13 mouse cellular contexts compared by ENCODE assay signal in genomic region chr4:135889146-135889883, GRCm38 (mm10). TPM values are rescaled to one million over a fixed set of nuclear protein-coding genes. Genes with fewer than 3 reads are reported as not detected.
DNase-seq lines count a peak whose midpoint lies in the region; ATAC-seq lines count a peak whose summit lies in the region.
"Had no signal": no experiment of that assay in that cellular context is flagged by ENCODE, and none has a peak within 500 bp of the region (broad histone marks: within the 10 kb centered on the region; RNA-seq: fewer than 3 reads in every experiment).

No protein-coding gene starts in this region.

- peak; percentile 27 for DNase-seq in testis, postnatal 10 days (ENCODE audit: low spot score)
- DNase-seq in testis, postnatal 14 days (ENCODE audit: low spot score): no peak
- DNase-seq in ES-CJ7 (ENCODE audit: low read depth, low spot score) (peak; percentile 67), ZHBTc4 (ENCODE audit: low read depth, low spot score) (peak; percentile 70)
- DNase-seq in liver, embryonic 11.5 days (ENCODE audit: low spot score): no peak
- no peak for DNase-seq in left cerebral cortex, adult 18-20 months (ENCODE audit: low spot score in 2 of 2)

- no peak overlapping the region for H3K4me3 ChIP-seq in intestine, embryonic 16.5 days (ENCODE audit: low read length)
- no peak overlapping the region for H3K4me3 ChIP-seq in intestine, embryonic 15.5 days (replicated peaks)
- H3K4me3 ChIP-seq in liver, embryonic 11.5 days (ENCODE audit: low read depth, low read length): no peak overlapping the region
- H3K4me3 ChIP-seq: embryonic facial prominence, embryonic 12.5 days; forebrain, embryonic 15.5 days; heart, adult 2 months; heart, embryonic 12.5 days; hindbrain, embryonic 13.5 days had no signal

- WGBS in intestine, embryonic 16.5 days: 77% methylated on average over 7 of the region's 7 CpGs
- WGBS in intestine, embryonic 15.5 days: 81% methylated on average over 7 of the region's 7 CpGs
- WGBS in liver, embryonic 11.5 days: 80% methylated on average over 7 of the region's 7 CpGs

- H3K9ac ChIP-seq in intestine, embryonic 16.5 days (ENCODE audit: low read depth, low read length): no peak overlapping the region
- H3K9ac ChIP-seq in intestine, embryonic 15.5 days: no peak overlapping the region
- no peak overlapping the region for H3K9ac ChIP-seq in liver, embryonic 11.5 days (ENCODE audit: low read depth, low read length)
- H3K9ac ChIP-seq: embryonic facial prominence, embryonic 12.5 days; forebrain, embryonic 15.5 days; heart, embryonic 12.5 days; hindbrain, embryonic 13.5 days had no signal

- H3K9me3 ChIP-seq in intestine, embryonic 16.5 days (ENCODE audit: control insufficient read depth, low read length): no peaks in the 10 kb centered on the region
- H3K9me3 ChIP-seq in intestine, embryonic 15.5 days: no peaks in the 10 kb centered on the region
- H3K9me3 ChIP-seq in liver, embryonic 11.5 days (ENCODE audit: control insufficient read depth, low read length): no peaks in the 10 kb centered on the region
- H3K9me3 ChIP-seq: embryonic facial prominence, embryonic 12.5 days; forebrain, embryonic 15.5 days; heart, embryonic 12.5 days; hindbrain, embryonic 13.5 days had no signal

- no peaks in the 10 kb centered on the region for H3K27me3 ChIP-seq in intestine, embryonic 16.5 days (replicated peaks; ENCODE audit: control insufficient read depth, insufficient read depth, low read length)
- H3K27me3 ChIP-seq in intestine, embryonic 15.5 days (replicated peaks): no peaks in the 10 kb centered on the region
- H3K27me3 ChIP-seq in liver, embryonic 11.5 days (replicated peaks; ENCODE audit: control insufficient read depth, insufficient read depth, low read length): no peaks in the 10 kb centered on the region
- H3K27me3 ChIP-seq: embryonic facial prominence, embryonic 12.5 days; forebrain, embryonic 15.5 days; heart, embryonic 12.5 days; hindbrain, embryonic 13.5 days had no signal

- H3K36me3 ChIP-seq in intestine, embryonic 16.5 days (ENCODE audit: control insufficient read depth, insufficient read depth, low read length): no peaks in the 10 kb centered on the region
- H3K36me3 ChIP-seq in intestine, embryonic 15.5 days: no peaks in the 10 kb centered on the region
- H3K36me3 ChIP-seq in liver, embryonic 11.5 days (ENCODE audit: control insufficient read depth, insufficient read depth, low read length): no peaks in the 10 kb centered on the region
- H3K36me3 ChIP-seq: embryonic facial prominence, embryonic 12.5 days; forebrain, embryonic 15.5 days; heart, embryonic 12.5 days; hindbrain, embryonic 13.5 days had no signal

- 0 out of 2 replicates have a peak, but pooled peaks have one; percentile 10 for ATAC-seq in intestine, embryonic 16.5 days
- ATAC-seq in intestine, embryonic 15.5 days: no peak
- ATAC-seq in liver, embryonic 11.5 days (replicated peaks; ENCODE audit: low FRiP score): no peak

- H3K4me2 ChIP-seq in intestine, embryonic 16.5 days (ENCODE audit: low read depth, low read length): no peak overlapping the region
- H3K4me2 ChIP-seq in intestine, embryonic 15.5 days (replicated peaks): no peak overlapping the region
- H3K4me2 ChIP-seq in liver, embryonic 11.5 days: no peak overlapping the region
- H3K4me2 ChIP-seq: embryonic facial prominence, embryonic 12.5 days; forebrain, embryonic 15.5 days; heart, embryonic 12.5 days; hindbrain, embryonic 13.5 days had no signal

- H3K27ac ChIP-seq in intestine, embryonic 16.5 days (ENCODE audit: low read length): no peak overlapping the region
- no peak overlapping the region for H3K27ac ChIP-seq in intestine, embryonic 15.5 days
- no peak overlapping the region for H3K27ac ChIP-seq in liver, embryonic 11.5 days (ENCODE audit: low read depth, low read length)
- H3K27ac ChIP-seq: embryonic facial prominence, embryonic 12.5 days; forebrain, embryonic 15.5 days; heart, adult 2 months; hindbrain, embryonic 13.5 days had no signal

- H3K4me1 ChIP-seq in intestine, embryonic 16.5 days (ENCODE audit: control insufficient read depth, insufficient read depth, low read length): 0 out of 2 replicates have a peak, but pooled peaks cover 4% of the 10 kb centered on the region
- no peaks in the 10 kb centered on the region for H3K4me1 ChIP-seq in intestine, embryonic 15.5 days (replicated peaks)
- H3K4me1 ChIP-seq in liver, embryonic 11.5 days (replicated peaks; ENCODE audit: control insufficient read depth, insufficient read depth, low read length): peaks cover 7% of the 10 kb centered on the region
- H3K4me1 ChIP-seq: forebrain, embryonic 15.5 days had no signal

RNA-seq across cellular contexts. Expression of gene Cnr2, which starts 5.9 kb away (rescaled TPM):
- 0.43 and 0.66 TPM in 2 replicates for polyA plus RNA-seq in intestine, embryonic 16.5 days (2015; fragmentation: Nextera tagmentation; extraction: Ambion mirVana)
- polyA plus RNA-seq in intestine, embryonic 15.5 days (2015; fragmentation: Nextera tagmentation; extraction: Ambion mirVana): 0.28 and 0.42 TPM in 2 replicates
- polyA plus RNA-seq in liver, embryonic 11.5 days (2014; fragmentation: Nextera tagmentation; extraction: Ambion mirVana): 6.3 and 7.1 TPM in 2 replicates
- not detected for total RNA-seq in left cerebral cortex, adult 18-20 months (2021)

RNA-seq across cellular contexts. Expression of gene Pnrc2, which starts 15.7 kb away (rescaled TPM):
- polyA plus RNA-seq in intestine, embryonic 16.5 days (2015; fragmentation: Nextera tagmentation; extraction: Ambion mirVana): 165 and 171 TPM in 2 replicates
- polyA plus RNA-seq in intestine, embryonic 15.5 days (2015; fragmentation: Nextera tagmentation; extraction: Ambion mirVana): 164 and 177 TPM in 2 replicates
- polyA plus RNA-seq in liver, embryonic 11.5 days (2014; fragmentation: Nextera tagmentation; extraction: Ambion mirVana): 133 and 147 TPM in 2 replicates
- total RNA-seq in left cerebral cortex, adult 18-20 months (2021): 10 to 100 TPM; 39.6 to 52.7 TPM

RNA-seq across cellular contexts. Expression of gene Fuca1, which starts 31.2 kb away (rescaled TPM):
- 214 and 254 TPM in 2 replicates for polyA plus RNA-seq in intestine, embryonic 16.5 days (2015; fragmentation: Nextera tagmentation; extraction: Ambion mirVana)
- polyA plus RNA-seq in intestine, embryonic 15.5 days (2015; fragmentation: Nextera tagmentation; extraction: Ambion mirVana): 134 and 154 TPM in 2 replicates
- 39.6 and 47.7 TPM in 2 replicates for polyA plus RNA-seq in liver, embryonic 11.5 days (2014; fragmentation: Nextera tagmentation; extraction: Ambion mirVana)
- total RNA-seq in left cerebral cortex, adult 18-20 months (2021): 10 to 100 TPM; 33.6 to 36.5 TPM

RNA-seq across cellular contexts. Expression of gene Srsf10, which starts 33.8 kb away (rescaled TPM):
- 146 and 157 TPM in 2 replicates for polyA plus RNA-seq in intestine, embryonic 16.5 days (2015; fragmentation: Nextera tagmentation; extraction: Ambion mirVana)
- 177 and 214 TPM in 2 replicates for polyA plus RNA-seq in intestine, embryonic 15.5 days (2015; fragmentation: Nextera tagmentation; extraction: Ambion mirVana)
- polyA plus RNA-seq in liver, embryonic 11.5 days (2014; fragmentation: Nextera tagmentation; extraction: Ambion mirVana): 233 and 249 TPM in 2 replicates
- total RNA-seq in left cerebral cortex, adult 18-20 months (2021): 10 to 100 TPM; 72.3 to 76.1 TPM

RNA-seq across cellular contexts. Expression of gene Hmgcl, which starts 56.9 kb away (rescaled TPM):
- polyA plus RNA-seq in intestine, embryonic 16.5 days (2015; fragmentation: Nextera tagmentation; extraction: Ambion mirVana): 147 and 165 TPM in 2 replicates
- 105 and 113 TPM in 2 replicates for polyA plus RNA-seq in intestine, embryonic 15.5 days (2015; fragmentation: Nextera tagmentation; extraction: Ambion mirVana)
- polyA plus RNA-seq in liver, embryonic 11.5 days (2014; fragmentation: Nextera tagmentation; extraction: Ambion mirVana): 97.1 and 104 TPM in 2 replicates
- total RNA-seq in left cerebral cortex, adult 18-20 months (2021): 10 to 100 TPM; 36.0 to 36.7 TPM

Comparison
In these comparisons a context has a peak if more than half of its experiments do, and no peak if none do; other contexts are left out.
1. DNase-seq: peak in testis, postnatal 10 days (single experiment), ES-CJ7 (single experiment) and ZHBTc4 (single experiment); none in testis, postnatal 14 days (single experiment), liver, embryonic 11.5 days (single experiment) and left cerebral cortex, adult 18-20 months (0 of 2).